Mouse (Mus musculus) gastrocnemius, adult 2 months (tissue): ENCODE data around the gene Kyat3. TPM values are rescaled to one million over a fixed set of nuclear protein-coding genes. Genes with fewer than 3 reads are reported as not detected.
"Not testable (repeated sequence)": the region's sequence is repeated elsewhere in the genome, so short reads cannot be mapped to it uniquely, and the experiment has no call there.

Experiments
- DNase-seq: peaks from one replicate; pipeline ENCODE4 v3.0.0; 2022
- H3K27ac ChIP-seq: fragments of 200-600 bp; 2 replicates; pipeline ENCODE4 v1.8.1; 2022; ENCODE audit warnings: mild to moderate bottlenecking
- H3K4me3 ChIP-seq: fragments of 200-600 bp; 2 replicates; pipeline ENCODE4 v1.8.1; 2022; ENCODE audit warnings: mild to moderate bottlenecking, moderate library complexity
- CTCF ChIP-seq: fragments of 200-600 bp; IDR thresholded peaks from 2 replicates; pipeline ENCODE4 v1.8.1; 2022; ENCODE audit warnings: antibody characterized with exemption, mild to moderate bottlenecking, moderate library complexity
- intact Hi-C: fragments of 180-260 bp; cut with DNase I; formaldehyde crosslinking; loops from one replicate; pipeline ENCODE4 v1.15.1; 2025
- total RNA-seq, 2 experiments: library from RNA; stranded (reverse); gene quantifications; 2 replicates each; pipeline ENCODE4 v1.2.3; 2021

Kyat3 gene
- total RNA-seq, 2 experiments from 2014 or later = 9.5 to 14.0 TPM

DNA sequence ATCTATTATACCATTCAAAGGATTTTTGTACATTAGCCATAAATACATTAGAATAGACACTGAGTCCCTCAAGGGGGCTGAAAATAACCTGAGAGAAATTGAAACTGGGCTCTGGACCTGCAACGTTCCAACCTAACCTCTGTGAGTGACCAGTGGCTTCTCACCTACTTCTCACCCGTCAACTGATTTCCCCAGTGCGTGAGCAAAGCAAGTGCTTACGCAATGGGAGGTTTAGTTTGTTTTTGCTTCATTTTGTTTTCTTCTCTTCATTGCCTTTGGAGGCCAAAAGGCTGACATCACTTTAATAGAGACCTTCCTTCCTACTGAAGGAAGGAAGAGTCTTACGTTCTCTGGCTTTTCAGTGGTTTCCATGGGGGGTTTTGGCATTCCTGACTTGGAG, 10.5 kb downstream of the Kyat3 start:
- H3K27ac ChIP-seq = no peak overlapping the region
- H3K4me3 ChIP-seq = no peak overlapping the region
- DNase-seq = no peak
- intact Hi-C loops = no loop called here
- TF ChIP-seq CTCF = no peak

DNA sequence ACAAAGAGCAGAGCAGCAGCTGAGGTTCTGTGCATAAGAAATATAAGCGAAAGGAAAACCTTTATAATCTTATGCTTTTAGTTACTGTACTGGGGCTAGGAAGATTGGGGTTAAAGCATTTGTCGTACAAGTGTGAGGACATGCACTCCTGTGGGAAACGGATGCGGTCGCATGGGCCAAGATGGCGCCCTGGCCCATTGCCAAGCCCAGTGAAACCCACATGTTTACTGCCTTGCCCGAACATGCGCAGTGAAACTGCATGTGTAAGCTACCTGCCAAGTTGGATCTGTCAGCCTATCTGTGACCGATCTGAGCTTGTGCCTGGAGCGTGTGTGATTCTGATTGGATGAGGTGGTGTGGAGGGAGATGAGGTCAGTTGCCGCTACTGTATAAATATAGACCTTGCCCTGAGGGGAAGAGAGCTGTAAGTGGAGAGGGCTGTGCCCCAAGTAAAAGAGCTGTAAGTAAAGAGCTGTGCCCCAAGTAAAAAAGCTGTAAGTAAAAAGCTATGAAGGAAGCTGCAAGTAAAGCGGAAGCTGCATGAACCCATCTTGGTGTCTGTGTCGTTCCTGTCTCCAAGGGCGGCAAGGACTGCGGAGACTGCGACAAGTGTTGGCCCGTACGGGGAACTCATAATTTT, 11.7 kb downstream of the Kyat3 start:
- intact Hi-C loops, H3K27ac ChIP-seq, DNase-seq, H3K4me3 ChIP-seq: not testable (repeated sequence)

DNA sequence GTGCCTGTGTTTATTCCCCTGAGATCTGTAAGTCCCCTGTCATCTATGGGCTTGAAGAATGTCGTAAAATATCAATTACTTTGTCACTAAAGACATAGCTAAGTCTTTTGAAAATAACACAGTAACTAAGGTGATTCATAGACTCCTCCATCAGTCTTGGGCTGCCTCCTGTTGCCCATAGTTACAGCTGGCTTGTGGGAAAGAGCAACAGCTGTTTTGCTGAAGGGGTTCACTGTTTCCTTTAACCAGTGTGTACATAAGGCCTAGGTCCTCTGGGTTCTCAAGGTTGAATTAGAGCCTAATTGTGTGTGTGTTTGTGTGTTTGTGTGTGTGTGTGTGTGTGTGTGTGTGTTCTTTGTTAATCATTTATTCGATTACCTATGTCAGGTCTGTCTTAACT, 24.6 kb downstream of the Kyat3 start:
- no peak for TF ChIP-seq CTCF
- intact Hi-C loops = no loop called here
- Histone ChIP-seq H3K27ac (no peak overlapping the region), H3K4me3 (no peak overlapping the region)
- DNase-seq = no peak

DNA sequence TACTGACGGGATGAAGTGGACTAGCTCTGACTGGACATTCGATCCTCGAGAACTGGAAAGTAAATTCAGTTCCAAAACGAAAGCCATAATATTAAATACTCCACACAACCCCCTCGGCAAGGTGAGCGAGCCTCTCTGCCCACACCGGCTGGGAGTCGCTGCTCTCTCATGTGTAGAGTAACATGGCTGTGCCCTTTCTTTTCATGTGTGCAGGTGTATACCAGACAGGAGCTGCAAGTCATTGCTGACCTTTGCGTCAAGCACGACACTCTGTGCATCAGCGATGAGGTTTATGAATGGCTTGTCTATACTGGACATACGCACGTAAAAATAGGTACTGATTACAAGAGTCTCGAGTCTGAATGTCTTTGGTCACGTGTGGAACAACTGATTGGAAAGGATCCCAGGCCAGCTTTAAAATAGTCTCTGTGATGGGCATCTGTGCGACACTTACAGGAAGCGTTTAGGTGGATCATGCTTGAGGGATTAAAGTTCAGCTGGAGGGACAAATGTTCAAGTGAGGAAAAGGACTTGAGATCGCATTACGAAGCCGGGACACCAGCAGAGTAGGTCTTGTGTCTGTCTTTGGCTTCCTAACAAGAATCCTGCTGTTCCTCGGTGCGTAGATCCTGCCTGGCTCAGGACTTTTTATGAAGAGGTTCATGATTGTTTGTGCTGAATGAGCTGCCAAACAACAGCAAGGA, 25.3 kb downstream of the Kyat3 start:
- Histone ChIP-seq H3K4me3 (no peak overlapping the region), H3K27ac (no peak overlapping the region)
- intact Hi-C loops = no loop called here
- TF ChIP-seq CTCF = no peak
- no peak for DNase-seq

DNA sequence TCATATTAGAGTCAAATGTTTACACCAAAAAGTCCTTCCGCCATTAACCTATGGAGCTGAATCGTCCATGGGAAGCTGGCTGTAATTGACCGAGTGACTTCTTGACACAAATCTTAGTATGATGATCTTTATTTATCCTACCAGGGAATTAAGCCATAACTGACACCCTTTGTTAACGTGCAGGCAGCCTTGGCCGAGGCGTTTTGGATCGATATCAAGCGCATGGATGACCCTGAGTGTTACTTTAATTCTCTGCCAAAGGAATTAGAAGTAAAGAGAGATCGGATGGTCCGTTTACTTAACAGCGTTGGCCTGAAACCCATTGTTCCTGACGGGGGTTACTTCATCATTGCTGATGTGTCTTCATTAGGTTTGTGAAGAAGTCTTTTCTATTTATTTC, 33.4 kb downstream of the Kyat3 start:
- H3K4me3 ChIP-seq = no peak overlapping the region
- no peak for TF ChIP-seq CTCF
- no peak overlapping the region for H3K27ac ChIP-seq
- intact Hi-C loops = no loop called here
- no peak for DNase-seq

DNA sequence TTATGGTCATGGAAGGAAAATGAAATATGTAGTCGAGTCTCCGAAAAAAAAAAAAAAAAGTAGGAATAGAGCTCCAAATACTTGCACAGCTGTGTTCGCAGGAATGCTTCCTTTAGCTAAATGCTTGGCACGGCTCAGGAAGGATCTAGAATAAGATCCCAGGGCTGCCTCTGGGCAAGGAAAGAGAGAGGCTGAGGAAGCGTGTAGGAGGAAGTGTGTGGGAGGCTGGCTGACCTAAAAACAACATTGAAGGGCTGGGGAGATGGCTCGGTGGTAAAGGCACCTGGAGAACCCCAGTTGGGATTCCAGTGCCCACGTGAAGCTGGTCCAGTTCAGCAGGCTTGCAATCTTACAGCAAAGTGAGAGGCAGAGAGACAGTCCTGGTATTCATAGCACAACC, 40.0 kb downstream of the Kyat3 start:
- intact Hi-C loops = no loop called here
- TF ChIP-seq CTCF = no peak
- Histone ChIP-seq H3K4me3 (no peak overlapping the region), H3K27ac (no peak overlapping the region)
- no peak for DNase-seq

DNA sequence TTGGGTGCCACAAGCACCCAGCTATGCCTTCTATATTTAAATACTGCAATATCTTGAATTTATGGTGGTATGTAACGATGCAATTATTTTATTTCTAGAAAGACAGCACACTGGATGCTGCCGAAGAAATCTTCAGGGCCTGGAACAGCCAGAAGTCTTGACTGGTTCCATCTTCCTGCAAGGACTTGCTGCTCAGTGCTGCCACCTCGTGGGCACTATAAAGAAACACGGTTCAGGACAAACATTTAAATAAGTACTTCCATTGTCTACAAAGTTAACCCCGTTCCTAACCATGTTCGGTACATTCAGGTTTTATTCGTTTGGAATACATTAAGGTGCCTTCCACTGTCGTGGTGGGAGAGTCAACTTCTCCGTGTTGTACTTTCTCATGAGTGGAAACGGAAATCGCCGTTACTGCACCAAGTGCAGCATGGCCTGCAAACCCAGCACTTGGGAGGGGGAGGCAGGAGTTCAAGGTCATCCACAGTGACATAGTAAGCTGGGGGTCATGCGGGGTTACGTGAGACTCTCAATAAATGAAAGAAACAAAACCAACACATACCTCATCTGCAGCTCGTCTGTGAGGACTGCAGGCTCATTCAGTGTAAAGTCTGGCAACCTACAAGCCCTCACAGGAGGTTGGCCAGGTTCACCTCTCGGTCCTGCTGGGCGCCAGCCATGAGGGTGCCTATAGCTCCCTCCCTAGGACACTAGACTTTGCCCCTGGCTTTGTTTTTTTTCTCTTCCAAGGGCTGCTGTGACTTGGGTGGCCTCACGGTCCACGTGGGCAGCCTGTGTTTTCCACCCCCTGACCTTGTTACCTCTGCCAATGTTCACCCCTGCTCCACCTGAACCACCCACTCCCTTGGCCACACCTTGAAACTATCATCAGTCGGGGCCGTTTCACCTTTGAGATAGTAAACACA, 43.4 kb downstream of the Kyat3 start:
- Histone ChIP-seq H3K27ac (no peak overlapping the region), H3K4me3 (no peak overlapping the region)
- peak; percentile 37 for DNase-seq
- peak; percentile 84 for TF ChIP-seq CTCF
- intact Hi-C loops = no loop called here

DNA sequence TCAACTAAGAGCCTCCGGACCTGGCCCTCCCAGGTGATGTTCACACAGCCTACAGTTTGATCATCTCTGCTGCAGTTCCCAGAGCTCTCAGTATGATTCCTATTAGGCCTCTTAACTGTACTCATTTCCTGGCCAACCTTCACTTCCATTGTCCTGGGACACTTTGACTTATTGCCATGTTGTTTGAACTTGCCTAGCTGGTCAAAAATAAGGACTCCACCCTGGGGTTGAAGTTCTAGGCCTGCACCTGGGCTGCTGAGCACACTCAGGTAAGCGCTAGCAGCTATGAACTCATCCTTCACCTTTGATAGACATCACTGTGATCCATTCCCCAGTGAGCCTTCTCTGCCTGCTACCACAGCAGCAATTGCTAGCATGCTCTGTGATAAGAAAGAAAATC, 44.2 kb downstream of the Kyat3 start:
- TF ChIP-seq CTCF = no peak
- H3K4me3 ChIP-seq = no peak overlapping the region
- intact Hi-C loops = no loop called here

DNA sequence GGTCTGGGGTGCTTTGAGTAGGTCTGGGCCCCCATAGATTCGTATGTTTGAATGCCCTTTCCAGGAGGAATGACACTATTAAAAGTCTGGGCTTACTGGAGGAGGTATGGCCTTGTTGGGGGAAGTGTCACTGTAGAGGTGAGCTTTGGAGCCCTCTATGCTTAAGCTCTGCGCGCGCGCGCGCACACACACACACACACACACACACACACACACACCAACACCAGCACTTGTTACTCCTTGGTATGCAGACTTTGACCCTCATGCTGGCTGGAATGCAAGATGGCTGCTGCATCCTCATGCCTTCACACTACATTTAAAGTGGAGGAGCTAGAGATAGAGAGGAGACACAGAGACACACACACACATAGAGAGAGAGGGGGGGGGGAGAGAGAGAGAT, 46.8 kb downstream of the Kyat3 start:
- Histone ChIP-seq H3K27ac (no peak overlapping the region), H3K4me3 (no peak overlapping the region)
- TF ChIP-seq CTCF = no peak
- intact Hi-C loops = no loop called here
- no peak for DNase-seq

More for the DNA sequence above, 44.2 kb downstream of the Kyat3 start:
- H3K27ac ChIP-seq = no peak overlapping the region
- no peak for DNase-seq

DNA sequence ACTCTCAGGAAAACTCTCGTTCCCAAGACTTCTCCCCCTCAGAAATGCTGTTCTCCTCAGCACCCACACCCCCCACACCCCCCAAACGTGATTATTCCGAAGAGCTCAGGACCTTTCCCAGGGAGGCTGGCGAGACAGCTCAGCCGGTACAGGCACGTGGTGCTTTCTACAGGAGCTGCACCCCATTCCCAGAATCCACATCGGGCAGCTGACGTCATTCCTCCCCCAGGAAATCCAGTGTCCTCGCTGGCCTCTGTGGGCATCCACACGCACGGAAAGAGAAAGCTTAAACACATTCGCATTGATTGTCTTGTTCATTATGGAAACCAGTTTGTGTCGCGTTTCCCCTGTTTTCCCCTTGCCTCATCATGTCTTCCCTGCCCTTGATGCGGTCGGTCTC, 48.3 kb downstream of the Kyat3 start:
- Histone ChIP-seq H3K27ac (no peak overlapping the region), H3K4me3 (no peak overlapping the region)
- intact Hi-C loops = no loop called here
- DNase-seq = no peak
- no peak for TF ChIP-seq CTCF

DNA sequence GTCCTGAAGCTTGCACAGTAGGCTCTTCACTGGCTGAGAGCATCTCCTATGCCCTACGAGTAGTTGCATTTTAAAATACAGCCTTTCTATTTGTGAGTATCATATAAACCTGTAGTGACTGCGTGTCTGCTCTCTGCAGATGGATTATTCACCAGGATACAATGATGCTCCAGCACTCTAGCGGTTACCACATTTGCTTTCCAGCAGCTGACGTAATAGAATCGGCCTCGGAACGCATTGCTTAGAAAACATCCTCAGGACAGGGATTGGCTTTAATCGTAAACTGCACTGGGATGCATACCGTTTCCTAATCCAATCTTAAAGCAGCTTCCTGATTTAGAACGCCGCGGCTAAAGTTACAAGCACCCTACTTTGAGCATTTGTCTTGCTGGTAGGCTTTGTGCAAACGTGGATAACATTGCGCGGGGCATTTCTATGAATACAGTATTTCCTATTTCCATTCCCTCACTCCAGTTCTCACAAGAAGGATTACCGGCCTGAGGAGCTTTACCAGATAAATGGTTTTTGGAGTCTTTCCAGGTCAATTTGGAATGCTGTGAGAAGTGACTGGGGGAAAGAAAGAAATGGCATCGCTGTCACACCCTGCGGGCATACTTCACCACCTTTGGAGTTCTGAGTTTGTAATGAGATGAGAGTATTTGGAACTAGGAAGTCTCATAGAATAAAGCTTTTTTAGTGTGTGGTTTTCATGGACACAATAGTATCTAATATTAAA, 54.4 kb downstream of the Kyat3 start:
- DNase-seq = no peak
- no peak overlapping the region for H3K27ac ChIP-seq
- intact Hi-C loops = no loop called here
- peak overlapping the region; percentile 43 for H3K4me3 ChIP-seq
- TF ChIP-seq CTCF = no peak

DNA sequence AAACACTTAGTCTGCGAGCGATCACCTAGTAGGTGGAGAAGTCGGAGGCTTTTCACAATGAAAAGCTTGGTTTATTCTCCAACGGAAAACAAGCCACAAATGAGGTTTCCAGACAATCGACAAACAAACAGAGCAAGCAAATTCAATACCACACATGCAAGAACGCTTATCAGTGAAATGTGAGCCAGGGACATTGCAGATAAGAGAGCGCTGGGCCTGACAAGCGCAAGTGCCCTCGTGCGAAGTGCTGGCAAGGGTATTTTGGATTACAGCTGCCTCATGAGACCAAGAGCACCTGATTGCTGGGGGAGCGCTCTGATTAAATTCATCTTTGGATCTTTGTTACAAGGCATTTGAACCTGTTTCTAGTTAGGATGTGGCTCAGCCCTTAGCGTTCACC, 57.0 kb downstream of the Kyat3 start:
- no peak for TF ChIP-seq CTCF
- intact Hi-C loops = no loop called here
- H3K4me3 ChIP-seq = no peak overlapping the region
- H3K27ac ChIP-seq = no peak overlapping the region
- DNase-seq = no peak
